Mouse (Mus musculus): Measurements from ENCODE around the gene Apbb1ip. TPM values are rescaled to one million over a fixed set of nuclear protein-coding genes. Genes with fewer than 3 reads are reported as not detected.
"Not testable (repeated sequence)": the region's sequence is repeated elsewhere in the genome, so short reads cannot be mapped to it uniquely, and the experiment has no call there.

Gene Apbb1ip
- polyA plus RNA-seq, 1 experiment from 2014 or later: 0.65 TPM

GRCm38 (mm10) chr2:22862194-22862593, 88.3 kb downstream of the Apbb1ip start:
- no peak overlapping the region for H3K27ac ChIP-seq
- H3K9ac ChIP-seq: no peak overlapping the region
- no peak overlapping the region for H3K4me3 ChIP-seq
- H3K27me3 ChIP-seq (replicated peaks): no peaks in the 10 kb centered on the region
- H3K9me3 ChIP-seq: no peaks in the 10 kb centered on the region
- 83% methylated on average over 2 of the region's 2 CpGs for WGBS
- H3K36me3 ChIP-seq: no peaks in the 10 kb centered on the region
- H3K4me1 ChIP-seq: no peaks in the 10 kb centered on the region
- no peak for ATAC-seq (ENCODE audit: low FRiP score, low read depth)
- no peak overlapping the region for H3K4me2 ChIP-seq (replicated peaks)

GRCm38 (mm10) chr2:22864394-22865037, 90.6 kb downstream of the Apbb1ip start:
- H3K27me3 ChIP-seq (replicated peaks); H3K27ac ChIP-seq; H3K9me3 ChIP-seq; H3K9ac ChIP-seq; H3K4me3 ChIP-seq; H3K4me1 ChIP-seq; H3K36me3 ChIP-seq; H3K4me2 ChIP-seq (replicated peaks): not testable (repeated sequence)
- WGBS: 5% methylated on average over 6 of the region's 6 CpGs
- peak; percentile 93 for ATAC-seq (ENCODE audit: low FRiP score, low read depth)

DNA sequence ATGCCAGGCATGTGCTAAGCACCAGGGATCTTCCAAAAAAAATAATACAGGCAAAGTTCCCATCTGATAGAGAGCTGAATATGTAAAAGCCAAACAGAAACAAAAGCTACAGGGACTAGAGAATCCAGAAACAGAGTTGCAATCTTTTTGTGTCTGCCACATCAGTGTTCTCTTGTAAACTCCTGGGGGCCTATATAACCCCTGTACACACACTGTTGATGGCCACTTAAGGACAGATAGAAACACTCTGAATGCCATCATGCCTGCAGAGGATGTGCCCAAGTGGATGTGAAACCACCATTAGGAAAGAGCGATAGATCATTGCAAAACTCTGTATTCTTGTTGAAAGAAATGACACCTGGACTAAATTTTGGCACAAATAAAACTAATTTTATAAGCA, 91.9 kb downstream of the Apbb1ip start:
- Histone ChIP-seq H3K4me1 (no peaks in the 10 kb centered on the region), H3K9me3 (no peaks in the 10 kb centered on the region), H3K9ac (no peak overlapping the region), H3K27me3 (replicated peaks) (no peaks in the 10 kb centered on the region), H3K36me3 (no peaks in the 10 kb centered on the region), H3K27ac (no peak overlapping the region), H3K4me3 (no peak overlapping the region), H3K4me2 (replicated peaks) (no peak overlapping the region)
- ATAC-seq (ENCODE audit: low FRiP score, low read depth): no peak
- 87% methylated on average over 1 of the region's 1 CpGs for WGBS

- no peak for ATAC-seq (ENCODE audit: low FRiP score, low read depth)
- Histone ChIP-seq H3K4me3 (no peak overlapping the region), H3K9ac (no peak overlapping the region), H3K4me2 (replicated peaks) (no peak overlapping the region), H3K36me3 (no peaks in the 10 kb centered on the region), H3K27ac (no peak overlapping the region), H3K9me3 (no peaks in the 10 kb centered on the region), H3K27me3 (replicated peaks) (no peaks in the 10 kb centered on the region), H3K4me1 (no peaks in the 10 kb centered on the region)
- WGBS: 83% methylated on average over 7 of the region's 7 CpGs
These were observed 93.1 kb downstream of the Apbb1ip start for GRCm38 (mm10) chr2:22866894-22867424.

GRCm38 (mm10) chr2:22873159-22873558, 99.3 kb downstream of the Apbb1ip start:
- H3K36me3 ChIP-seq: no peaks in the 10 kb centered on the region
- ATAC-seq (ENCODE audit: low FRiP score, low read depth): no peak
- no peaks in the 10 kb centered on the region for H3K27me3 ChIP-seq (replicated peaks)
- no peak overlapping the region for H3K4me3 ChIP-seq
- H3K27ac ChIP-seq: no peak overlapping the region
- no peak overlapping the region for H3K9ac ChIP-seq
- no peak overlapping the region for H3K4me2 ChIP-seq (replicated peaks)
- no peaks in the 10 kb centered on the region for H3K4me1 ChIP-seq
- no peaks in the 10 kb centered on the region for H3K9me3 ChIP-seq
- 93% methylated on average over 1 of the region's 1 CpGs for WGBS

- no peaks in the 10 kb centered on the region for H3K4me1 ChIP-seq
- H3K4me3 ChIP-seq: no peak overlapping the region
- 67% methylated on average over 10 of the region's 10 CpGs for WGBS
- no peaks in the 10 kb centered on the region for H3K9me3 ChIP-seq
- ATAC-seq (ENCODE audit: low FRiP score, low read depth): no peak
- no peak overlapping the region for H3K9ac ChIP-seq
- H3K27me3 ChIP-seq (replicated peaks): no peaks in the 10 kb centered on the region
- H3K4me2 ChIP-seq (replicated peaks): no peak overlapping the region
- H3K27ac ChIP-seq: no peak overlapping the region
- no peaks in the 10 kb centered on the region for H3K36me3 ChIP-seq
These were observed 100.7 kb downstream of the Apbb1ip start for GRCm38 (mm10) chr2:22874628-22875027.

GRCm38 (mm10) chr2:22876614-22877013, 102.7 kb downstream of the Apbb1ip start:
- Histone ChIP-seq H3K4me2 (replicated peaks) (no peak overlapping the region), H3K4me1 (no peaks in the 10 kb centered on the region), H3K9me3 (no peaks in the 10 kb centered on the region), H3K27me3 (replicated peaks) (no peaks in the 10 kb centered on the region), H3K36me3 (no peaks in the 10 kb centered on the region), H3K4me3 (no peak overlapping the region), H3K9ac (no peak overlapping the region), H3K27ac (no peak overlapping the region)
- no peak for ATAC-seq (ENCODE audit: low FRiP score, low read depth)
- WGBS: 88% methylated on average over 3 of the region's 3 CpGs

DNA sequence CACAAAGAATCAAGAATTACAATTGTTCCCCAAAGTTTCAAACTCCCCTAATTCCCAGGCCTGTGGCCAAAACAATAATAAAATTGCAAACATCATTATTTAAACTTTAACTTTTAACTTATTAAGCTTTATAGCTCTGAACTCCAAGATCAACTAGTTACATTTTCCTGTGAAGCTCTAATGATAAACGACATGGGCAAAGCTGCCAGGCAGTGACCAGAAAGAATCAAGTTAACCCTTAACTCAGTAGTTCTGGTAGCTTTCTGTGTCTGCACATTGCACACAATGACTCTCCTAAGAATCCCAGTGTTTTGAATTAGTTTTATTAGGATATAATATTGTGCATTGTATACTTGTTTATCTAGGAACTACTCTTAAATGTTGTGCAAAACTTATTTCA, 104.9 kb downstream of the Apbb1ip start:
- no peaks in the 10 kb centered on the region for H3K36me3 ChIP-seq
- ATAC-seq (ENCODE audit: low FRiP score, low read depth): no peak
- H3K27ac ChIP-seq: no peak overlapping the region
- 54% methylated on average over 1 of the region's 1 CpGs for WGBS
- no peak overlapping the region for H3K4me2 ChIP-seq (replicated peaks)
- H3K9ac ChIP-seq: no peak overlapping the region
- H3K27me3 ChIP-seq (replicated peaks): no peaks in the 10 kb centered on the region
- no peak overlapping the region for H3K4me3 ChIP-seq
- no peaks in the 10 kb centered on the region for H3K4me1 ChIP-seq
- H3K9me3 ChIP-seq: no peaks in the 10 kb centered on the region

- 86% methylated on average over 3 of the region's 3 CpGs for WGBS
- H3K27ac ChIP-seq; ATAC-seq (ENCODE audit: low FRiP score, low read depth); H3K4me1 ChIP-seq; H3K9ac ChIP-seq; H3K9me3 ChIP-seq; H3K27me3 ChIP-seq (replicated peaks); H3K36me3 ChIP-seq; H3K4me3 ChIP-seq; H3K4me2 ChIP-seq (replicated peaks): not testable (repeated sequence)
These were observed 106.8 kb downstream of the Apbb1ip start for GRCm38 (mm10) chr2:22880726-22881125.

GRCm38 (mm10) chr2:22894932-22895281, 121.0 kb downstream of the Apbb1ip start:
- no peaks in the 10 kb centered on the region for H3K9me3 ChIP-seq
- 0 out of 2 replicates have a peak overlapping the region, but pooled peaks have one; percentile 62 for H3K27ac ChIP-seq
- no peaks in the 10 kb centered on the region; the same call in 1 of the 2 replicates for H3K36me3 ChIP-seq
- H3K4me3 ChIP-seq: peak overlapping the region; percentile 89
- no peaks in the 10 kb centered on the region for H3K27me3 ChIP-seq (replicated peaks)
- H3K4me1 ChIP-seq: no peaks in the 10 kb centered on the region
- H3K9ac ChIP-seq: peak overlapping the region; percentile 69
- peak; percentile 9; the same call in 1 of the 2 replicates for ATAC-seq (ENCODE audit: low FRiP score, low read depth)
- peak overlapping the region; percentile 82 for H3K4me2 ChIP-seq (replicated peaks)
- WGBS: 24% methylated on average over 9 of the region's 9 CpGs

DNA sequence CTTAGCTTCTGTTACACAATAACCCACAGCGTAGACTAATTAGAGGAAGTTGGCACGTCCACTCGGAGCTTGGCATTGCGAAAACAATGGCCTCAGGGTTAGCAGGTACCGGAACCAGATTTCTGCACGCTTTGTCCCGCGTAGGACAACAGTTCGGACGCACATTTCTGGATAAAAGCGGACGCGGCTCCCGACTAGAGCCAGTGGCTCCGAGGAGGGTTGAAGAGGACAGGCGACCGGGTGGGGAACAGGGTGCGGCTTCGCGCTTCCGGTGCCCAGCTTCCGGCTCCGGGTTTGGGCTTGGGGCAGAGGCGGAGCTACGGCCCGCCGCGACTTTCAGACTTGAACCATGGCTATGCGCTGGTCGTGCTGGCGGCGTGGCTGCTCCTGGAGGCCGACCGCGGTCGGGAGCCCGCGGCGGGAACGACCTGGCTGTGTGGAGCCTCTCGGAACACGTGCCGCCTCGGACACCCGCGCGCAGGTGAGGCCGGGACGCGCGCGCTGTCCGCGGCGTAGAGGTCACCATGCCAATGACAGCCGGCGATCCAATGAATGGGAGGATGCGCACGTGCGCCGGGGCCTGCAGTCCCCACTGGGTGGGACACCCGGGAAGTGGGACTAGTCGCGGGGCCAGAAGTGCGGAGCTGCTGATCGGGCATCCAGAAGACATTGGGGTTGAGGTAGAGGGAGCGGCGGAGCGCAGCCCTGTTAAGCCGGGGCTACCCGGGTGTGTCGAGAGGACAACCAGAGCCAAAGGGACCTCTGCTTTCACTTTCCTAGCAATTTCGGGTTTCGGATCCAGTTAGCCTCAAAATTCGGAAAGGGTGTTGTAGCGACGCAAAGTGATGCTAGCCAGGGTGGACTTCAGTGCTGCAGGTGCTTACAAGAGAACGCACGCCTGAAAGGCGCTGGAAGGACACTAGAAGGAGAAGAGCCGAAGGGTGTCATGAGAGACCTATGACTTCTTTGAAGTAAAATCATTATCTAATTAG, 121.7 kb downstream of the Apbb1ip start, which contains the start of gene Pdss1:
Gene Pdss1 (plus strand): TSS at position 241 of the 992 bp plus-strand sequence.
- Histone ChIP-seq H3K9ac (peak within 1 kb of the TSS; percentile 69), H3K4me1 (no peaks in the 10 kb centered on the region), H3K27me3 (replicated peaks) (no peaks in the 10 kb centered on the region), H3K9me3 (no peaks in the 10 kb centered on the region), H3K4me3 (peak within 1 kb of the TSS; percentile 89), H3K27ac (peak within 1 kb of the TSS; percentile 62; the same call in 1 of the 2 replicates), H3K4me2 (replicated peaks) (peak within 1 kb of the TSS; percentile 82), H3K36me3 (no peaks in the 10 kb centered on the region; the same call in 1 of the 2 replicates)
- WGBS: under 1% methylated on average over 81 of the region's 81 CpGs
- peak; percentile 98 for ATAC-seq (ENCODE audit: low FRiP score, low read depth)

- WGBS: 89% methylated on average over 3 of the region's 3 CpGs
- H3K9ac ChIP-seq: no peak overlapping the region
These were observed 130.1 kb downstream of the Apbb1ip start for GRCm38 (mm10) chr2:22903947-22904346.

More at GRCm38 (mm10) chr2:22903947-22904346, 130.1 kb downstream of the Apbb1ip start:
- H3K4me1 ChIP-seq: no peaks in the 10 kb centered on the region
- no peak overlapping the region for H3K4me2 ChIP-seq (replicated peaks)
- H3K27me3 ChIP-seq (replicated peaks): no peaks in the 10 kb centered on the region
- H3K27ac ChIP-seq: no peak overlapping the region
- H3K4me3 ChIP-seq: no peak overlapping the region
- H3K36me3 ChIP-seq: peaks cover 33% of the 10 kb centered on the region
- H3K9me3 ChIP-seq: no peaks in the 10 kb centered on the region
- ATAC-seq (ENCODE audit: low FRiP score, low read depth): no peak

All from neural tube, embryonic 12.5 days (tissue).